In genomic region chr2:114373476-114373875, GRCm38 (mm10) we compare ENCODE assay signal across 23 mouse cellular contexts.
A peak's percentile ranks its signal among the peaks of the same experiment; 100 is the strongest.
DNase-seq lines count a peak whose midpoint lies in the region; ATAC-seq and TF ChIP-seq lines count a peak whose summit lies in the region.
"Had no signal": no experiment of that assay in that cellular context is flagged by ENCODE, and none has a peak within 500 bp of the region (broad histone marks: within the 10 kb centered on the region; RNA-seq: fewer than 3 reads in every experiment).

No protein-coding gene starts in this region.

- H3K27me3 ChIP-seq in forebrain, postnatal 0 days (ENCODE audit: insufficient read depth, low read length): no peaks in the 10 kb centered on the region
- H3K27me3 ChIP-seq in forebrain, embryonic 13.5 days: no peaks in the 10 kb centered on the region
- no peaks in the 10 kb centered on the region for H3K27me3 ChIP-seq in heart, postnatal 0 days (ENCODE audit: control insufficient read depth, insufficient read depth, low read length)
- no peaks in the 10 kb centered on the region for H3K27me3 ChIP-seq in midbrain, embryonic 14.5 days (ENCODE audit: control insufficient read depth, insufficient read depth, low read length)
- no peaks in the 10 kb centered on the region for H3K27me3 ChIP-seq in midbrain, embryonic 11.5 days (ENCODE audit: control insufficient read depth, insufficient read depth, low read length)
- H3K27me3 ChIP-seq: embryonic facial prominence, embryonic 13.5 days; kidney, embryonic 15.5 days; limb, embryonic 12.5 days; liver, embryonic 12.5 days; midbrain, embryonic 12.5 days; neural tube, embryonic 12.5 days had no signal

- 35% methylated on average over 7 of the region's 7 CpGs for WGBS in forebrain, postnatal 0 days
- WGBS in forebrain, embryonic 13.5 days: 58% methylated on average over 7 of the region's 7 CpGs
- WGBS in heart, postnatal 0 days: 36% methylated on average over 7 of the region's 7 CpGs
- WGBS in midbrain, embryonic 14.5 days: 77% methylated on average over 7 of the region's 7 CpGs
- 87% methylated on average over 7 of the region's 7 CpGs for WGBS in midbrain, embryonic 11.5 days

- no peak overlapping the region for H3K27ac ChIP-seq in forebrain, postnatal 0 days (ENCODE audit: low read depth, low read length)
- H3K27ac ChIP-seq in forebrain, embryonic 13.5 days: no peak overlapping the region
- H3K27ac ChIP-seq in heart, postnatal 0 days (ENCODE audit: low read depth): no peak overlapping the region
- no peak overlapping the region for H3K27ac ChIP-seq in midbrain, embryonic 14.5 days (replicated peaks; ENCODE audit: low read depth, low read length)
- no peak overlapping the region for H3K27ac ChIP-seq in midbrain, embryonic 11.5 days (ENCODE audit: low read depth, low read length)
- H3K27ac ChIP-seq: embryonic facial prominence, embryonic 13.5 days; kidney, embryonic 15.5 days; limb, embryonic 12.5 days; liver, embryonic 12.5 days; midbrain, embryonic 12.5 days; neural tube, embryonic 12.5 days had no signal

- no peak for TF ChIP-seq EP300 in heart, postnatal 0 days (IDR thresholded peaks at IDR 0.05; ENCODE audit: low read depth)

- H3K9me3 ChIP-seq in forebrain, postnatal 0 days (ENCODE audit: low read length): no peaks in the 10 kb centered on the region
- H3K9me3 ChIP-seq in forebrain, embryonic 13.5 days (replicated peaks): no peaks in the 10 kb centered on the region
- no peaks in the 10 kb centered on the region for H3K9me3 ChIP-seq in heart, postnatal 0 days (replicated peaks; ENCODE audit: control insufficient read depth, low read length)
- no peaks in the 10 kb centered on the region for H3K9me3 ChIP-seq in midbrain, embryonic 14.5 days (ENCODE audit: control insufficient read depth, low read length)
- H3K9me3 ChIP-seq in midbrain, embryonic 11.5 days (ENCODE audit: control insufficient read depth, low read length): no peaks in the 10 kb centered on the region
- H3K9me3 ChIP-seq: embryonic facial prominence, embryonic 13.5 days; kidney, embryonic 15.5 days; limb, embryonic 12.5 days; liver, embryonic 12.5 days; midbrain, embryonic 12.5 days; neural tube, embryonic 12.5 days had no signal

- TF ChIP-seq CTCF in forebrain, postnatal 0 days (IDR thresholded peaks at IDR 0.05; ENCODE audit: low read depth): no peak
- TF ChIP-seq CTCF in heart, postnatal 0 days (IDR thresholded peaks at IDR 0.05; ENCODE audit: low read depth): no peak

- H3K4me3 ChIP-seq in forebrain, postnatal 0 days (ENCODE audit: low read depth, low read length): no peak overlapping the region
- H3K4me3 ChIP-seq in forebrain, embryonic 13.5 days: no peak overlapping the region
- H3K4me3 ChIP-seq in heart, postnatal 0 days (ENCODE audit: low read depth, low read length): no peak overlapping the region
- H3K4me3 ChIP-seq in midbrain, embryonic 14.5 days (replicated peaks; ENCODE audit: low read depth, low read length): no peak overlapping the region
- H3K4me3 ChIP-seq in midbrain, embryonic 11.5 days (ENCODE audit: low read depth, low read length): no peak overlapping the region
- H3K4me3 ChIP-seq: embryonic facial prominence, embryonic 13.5 days; kidney, embryonic 15.5 days; limb, embryonic 12.5 days; liver, embryonic 12.5 days; midbrain, embryonic 12.5 days; neural tube, embryonic 12.5 days had no signal

- H3K9ac ChIP-seq in forebrain, postnatal 0 days: no peak overlapping the region
- no peak overlapping the region for H3K9ac ChIP-seq in forebrain, embryonic 13.5 days
- H3K9ac ChIP-seq in heart, postnatal 0 days (replicated peaks; ENCODE audit: low read depth, low read length): no peak overlapping the region
- no peak overlapping the region for H3K9ac ChIP-seq in midbrain, embryonic 14.5 days (replicated peaks; ENCODE audit: low read length)
- H3K9ac ChIP-seq in midbrain, embryonic 11.5 days (ENCODE audit: low read length): no peak overlapping the region
- H3K9ac ChIP-seq: embryonic facial prominence, embryonic 13.5 days; kidney, embryonic 15.5 days; limb, embryonic 12.5 days; liver, embryonic 12.5 days; midbrain, embryonic 12.5 days; neural tube, embryonic 12.5 days had no signal

- H3K4me1 ChIP-seq in forebrain, postnatal 0 days (ENCODE audit: insufficient read depth): no peaks in the 10 kb centered on the region
- H3K4me1 ChIP-seq in forebrain, embryonic 13.5 days: 0 out of 2 replicates have a peak, but pooled peaks cover 5% of the 10 kb centered on the region
- H3K4me1 ChIP-seq in heart, postnatal 0 days (ENCODE audit: control insufficient read depth, insufficient read depth): peaks cover 6% of the 10 kb centered on the region
- H3K4me1 ChIP-seq in midbrain, embryonic 14.5 days (ENCODE audit: control insufficient read depth, insufficient read depth, low read length): no peaks in the 10 kb centered on the region
- H3K4me1 ChIP-seq in midbrain, embryonic 11.5 days (ENCODE audit: control insufficient read depth, insufficient read depth, low read length): no peaks in the 10 kb centered on the region
- H3K4me1 ChIP-seq: kidney, embryonic 15.5 days; limb, embryonic 12.5 days; liver, embryonic 12.5 days; midbrain, embryonic 12.5 days; neural tube, embryonic 12.5 days had no signal

- no peak overlapping the region for H3K4me2 ChIP-seq in forebrain, postnatal 0 days (ENCODE audit: low read depth)
- no peak overlapping the region for H3K4me2 ChIP-seq in forebrain, embryonic 13.5 days
- peak overlapping the region; percentile 1; the same call in 1 of the 2 replicates for H3K4me2 ChIP-seq in heart, postnatal 0 days (ENCODE audit: low read depth, low read length)
- no peak overlapping the region for H3K4me2 ChIP-seq in midbrain, embryonic 14.5 days (ENCODE audit: low read length)
- no peak overlapping the region for H3K4me2 ChIP-seq in midbrain, embryonic 11.5 days
- H3K4me2 ChIP-seq: embryonic facial prominence, embryonic 13.5 days; heart, embryonic 11.5 days; kidney, embryonic 15.5 days; limb, embryonic 12.5 days; liver, embryonic 12.5 days; midbrain, embryonic 12.5 days; neural tube, embryonic 12.5 days had no signal

- ATAC-seq in forebrain, postnatal 0 days: no peak
- ATAC-seq in forebrain, embryonic 13.5 days: no peak
- ATAC-seq in heart, postnatal 0 days (ENCODE audit: insufficient read depth, low read depth): no peak
- ATAC-seq in midbrain, embryonic 14.5 days (ENCODE audit: low FRiP score, low TSS enrichment): no peak
- ATAC-seq in midbrain, embryonic 11.5 days (ENCODE audit: low FRiP score): no peak
- ATAC-seq: liver, embryonic 12.5 days; lung, postnatal 0 days had no signal

- no peaks in the 10 kb centered on the region for H3K36me3 ChIP-seq in forebrain, postnatal 0 days (ENCODE audit: insufficient read depth)
- no peaks in the 10 kb centered on the region for H3K36me3 ChIP-seq in forebrain, embryonic 13.5 days (ENCODE audit: poor library complexity, severe bottlenecking)
- H3K36me3 ChIP-seq in heart, postnatal 0 days (replicated peaks; ENCODE audit: control insufficient read depth, insufficient read depth, low read length): no peaks in the 10 kb centered on the region
- no peaks in the 10 kb centered on the region for H3K36me3 ChIP-seq in midbrain, embryonic 14.5 days (ENCODE audit: control insufficient read depth, insufficient read depth, low read length)
- no peaks in the 10 kb centered on the region for H3K36me3 ChIP-seq in midbrain, embryonic 11.5 days (ENCODE audit: control insufficient read depth, insufficient read depth, low read length)
- H3K36me3 ChIP-seq: embryonic facial prominence, embryonic 13.5 days; kidney, embryonic 15.5 days; limb, embryonic 12.5 days; liver, embryonic 12.5 days; midbrain, embryonic 12.5 days; neural tube, embryonic 12.5 days had no signal

- DNase-seq in forebrain, postnatal 0 days: peak; percentile 31
- no peak for DNase-seq in heart, postnatal 0 days (ENCODE audit: low spot score)
- no peak for DNase-seq in heart, adult 8-10 months (ENCODE audit: low spot score)
- peak; percentile 22 for DNase-seq in midbrain, embryonic 14.5 days
- no peak for DNase-seq in midbrain, embryonic 11.5 days (ENCODE audit: low spot score, missing footprints)
- DNase-seq in naive thymus-derived CD4-positive, alpha-beta T cell, adult 2 months (ENCODE audit: low read depth): peak; percentile 1
- DNase-seq in adrenal gland, adult 2 months: no peak
- DNase-seq: adrenal gland, postnatal 14 days; cerebellum, postnatal 25 days; gastrocnemius, postnatal 36 days; kidney, adult 11 months; kidney, postnatal 36 days; layer of hippocampus, postnatal 36 days; right cerebral cortex, postnatal 25 days had no signal

Comparison
In these comparisons a context has a peak if more than half of its experiments do, and no peak if none do; other contexts are left out.
1. DNase-seq: peak in forebrain, postnatal 0 days (single experiment), midbrain, embryonic 14.5 days (single experiment) and naive thymus-derived CD4-positive, alpha-beta T cell, adult 2 months (single experiment); none in heart, postnatal 0 days (single experiment), heart, adult 8-10 months (single experiment), midbrain, embryonic 11.5 days (single experiment) and adrenal gland, adult 2 months (single experiment).